Mouse (Mus musculus) cortical plate, adult 2 months (tissue): Measurements from ENCODE around the gene Cnksr3. TPM values are rescaled to one million over a fixed set of nuclear protein-coding genes. Genes with fewer than 3 reads are reported as not detected.
A peak's percentile ranks its signal among the peaks of the same experiment; 100 is the strongest.

Source experiments
- H3K27ac ChIP-seq: fragments of 200-500 bp; 2 replicates; pipeline ENCODE4 v1.5.1; 2012; ENCODE audit warnings: low read length, control low read depth, inconsistent platforms; ENCODE audit not compliant: insufficient read depth
- H3K4me1 ChIP-seq: fragments of 200-500 bp; 2 replicates; pipeline ENCODE4 v1.6.1; 2011; ENCODE audit warnings: low read length; ENCODE audit not compliant: control insufficient read depth, insufficient read depth
- H3K4me3 ChIP-seq: fragments of 200-500 bp; 2 replicates; pipeline ENCODE4 v1.5.1; 2011; ENCODE audit warnings: mild to moderate bottlenecking, low read length, control low read depth; ENCODE audit not compliant: insufficient read depth
- CTCF ChIP-seq: fragments of 200-500 bp; IDR thresholded peaks from 2 replicates; pipeline ENCODE4 v1.5.1; 2011; ENCODE audit warnings: mild to moderate bottlenecking, control low read depth, low read length; ENCODE audit not compliant: insufficient read depth; ENCODE audit errors: extremely low read depth
- POLR2A ChIP-seq: fragments of 200-500 bp; IDR thresholded peaks from 2 replicates; pipeline ENCODE4 v1.6.1; 2011; ENCODE audit warnings: mild to moderate bottlenecking, low read length, control low read depth; ENCODE audit not compliant: insufficient read depth; ENCODE audit errors: extremely low read depth
- polyA plus RNA-seq: library from polyadenylated mRNA; depleted of rRNA; stranded (reverse); fragments of >200 nt; gene quantifications from 2 replicates; pipeline ENCODE4 v1.2.3, GENCODE M21; 2012

The Cnksr3 gene
- polyA plus RNA-seq, 1 experiment, result 7.0 TPM

DNA sequence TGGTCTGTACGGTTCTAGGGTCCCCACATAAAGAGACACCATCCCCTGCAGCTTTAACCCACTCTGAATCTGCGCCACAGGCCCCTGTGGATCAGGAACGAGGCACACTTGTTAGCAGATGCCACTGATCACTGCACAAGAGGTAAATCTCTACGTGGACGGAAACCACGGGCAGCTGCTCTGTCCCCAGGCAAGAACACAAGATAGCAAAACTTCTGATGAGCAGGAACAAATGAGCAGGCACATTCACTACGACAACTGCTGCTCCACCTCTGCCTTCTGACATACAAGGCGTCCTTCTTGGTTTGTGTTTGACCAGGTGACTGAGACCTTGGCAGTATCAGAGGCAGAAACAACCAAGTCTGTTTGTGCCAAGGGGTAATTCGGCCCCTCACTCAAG is 84.2 kb downstream of the Cnksr3 start:
- Histone ChIP-seq H3K4me1 (no peaks in the 10 kb centered on the region), H3K4me3 (no peak overlapping the region), H3K27ac (no peak overlapping the region)
- TF ChIP-seq CTCF (no peak), POLR2A (no peak)

DNA sequence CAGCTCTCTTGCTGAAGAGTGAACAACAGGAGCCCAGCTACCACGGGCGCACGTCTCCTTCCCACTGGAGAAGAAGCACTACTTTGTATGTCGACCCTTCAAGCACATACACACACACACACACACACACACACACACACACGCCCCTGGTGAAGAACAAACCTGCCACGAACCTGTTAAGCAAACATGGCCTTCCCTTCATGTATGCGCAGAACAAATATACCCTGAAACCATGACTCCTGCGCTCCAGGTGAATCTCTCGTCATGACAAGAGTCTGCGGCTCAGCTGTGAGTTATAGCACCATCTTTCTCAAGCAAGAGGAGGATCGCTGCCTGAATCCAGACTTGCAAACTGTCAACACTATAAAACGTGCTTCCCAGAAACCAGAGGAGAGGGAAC is 85.2 kb downstream of the Cnksr3 start:
- Histone ChIP-seq H3K4me3 (no peak overlapping the region), H3K27ac (no peak overlapping the region), H3K4me1 (no peaks in the 10 kb centered on the region)
- TF ChIP-seq CTCF, result no peak
- no peak for TF ChIP-seq POLR2A

DNA sequence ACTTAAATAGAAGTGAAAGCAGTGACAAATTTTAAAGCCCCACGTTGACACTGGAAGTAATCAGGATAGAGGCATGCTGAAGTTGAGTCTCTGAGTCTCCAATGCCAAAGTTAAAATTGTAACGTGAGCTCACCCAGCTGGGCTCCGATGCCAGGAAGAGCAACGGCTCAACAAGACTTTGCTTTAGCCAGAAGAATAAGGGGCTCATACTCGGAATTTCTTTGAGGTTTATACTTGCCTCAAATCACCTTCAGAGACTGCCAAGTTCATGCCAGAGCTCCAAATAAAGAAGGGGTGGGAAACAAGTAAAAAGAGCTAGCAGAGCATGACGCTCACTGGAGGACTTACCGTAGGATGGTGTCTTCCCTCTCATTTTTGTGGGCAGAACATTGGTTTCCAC is 85.8 kb downstream of the Cnksr3 start:
- no peak overlapping the region for H3K27ac ChIP-seq

GRCm38 (mm10) chr10:7124993-7125392 is 87.0 kb downstream of the Cnksr3 start:
- no peak for TF ChIP-seq POLR2A
- peak; percentile 56 for TF ChIP-seq CTCF
- no peaks in the 10 kb centered on the region for H3K4me1 ChIP-seq
- H3K27ac ChIP-seq, result no peak overlapping the region
- H3K4me3 ChIP-seq, result no peak overlapping the region

More for the DNA sequence above, 85.8 kb downstream of the Cnksr3 start:
- no peaks in the 10 kb centered on the region for H3K4me1 ChIP-seq
- H3K4me3 ChIP-seq, result no peak overlapping the region
- no peak for TF ChIP-seq POLR2A
- TF ChIP-seq CTCF, result no peak

GRCm38 (mm10) chr10:7122294-7122693 is 89.7 kb downstream of the Cnksr3 start:
- Histone ChIP-seq H3K4me1 (peaks cover 2% of the 10 kb centered on the region; the same call in 1 of the 2 replicates), H3K27ac (no peak overlapping the region), H3K4me3 (no peak overlapping the region)
- no peak for TF ChIP-seq POLR2A
- TF ChIP-seq CTCF, result no peak

- Histone ChIP-seq H3K4me3 (no peak overlapping the region), H3K4me1 (peaks cover 2% of the 10 kb centered on the region; the same call in 1 of the 2 replicates), H3K27ac (no peak overlapping the region)
- TF ChIP-seq POLR2A, result no peak
- no peak for TF ChIP-seq CTCF
Observed at GRCm38 (mm10) chr10:7120206-7120605, 91.8 kb downstream of the Cnksr3 start.

DNA sequence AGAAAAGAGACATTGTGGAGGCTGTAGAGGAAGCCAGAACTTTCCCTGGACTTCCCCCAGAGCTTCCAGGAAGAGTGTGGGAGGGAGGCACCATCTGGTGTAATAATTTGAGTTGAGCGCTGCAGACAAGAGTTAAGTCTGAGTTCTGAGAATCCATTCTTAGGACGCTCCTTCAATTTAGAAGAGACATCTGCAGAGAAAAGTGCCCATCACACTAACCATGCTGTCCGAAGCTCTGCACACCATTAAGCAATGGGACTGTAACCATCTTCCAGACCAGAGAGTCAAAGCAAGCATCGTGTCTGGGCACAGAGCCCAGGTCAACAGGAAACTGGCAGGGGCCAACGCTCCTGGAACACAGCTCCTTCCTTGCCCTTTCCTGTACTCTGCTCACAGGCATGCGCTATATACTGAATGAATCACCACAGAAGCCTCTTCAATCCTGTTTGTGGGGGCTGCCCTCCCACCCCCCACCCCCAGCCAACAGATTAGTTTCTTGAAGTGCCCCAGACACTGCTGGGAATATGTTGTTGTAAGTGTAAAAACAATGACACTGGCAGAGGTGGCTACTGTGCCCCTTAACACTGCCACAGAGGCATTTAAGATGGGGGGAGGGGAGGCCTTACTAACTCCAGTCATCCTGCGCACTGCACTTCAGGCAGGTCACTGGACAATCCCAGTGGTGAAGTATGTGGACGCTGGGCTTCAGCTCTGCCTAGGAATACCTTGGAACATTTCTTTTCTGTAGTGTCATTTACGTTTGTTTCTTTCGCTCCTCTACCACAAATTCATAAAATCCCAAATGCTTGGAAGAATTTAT is 93.6 kb downstream of the Cnksr3 start:
- TF ChIP-seq CTCF (no peak), POLR2A (no peak)
- H3K4me1 ChIP-seq, result peaks cover 2% of the 10 kb centered on the region; the same call in 1 of the 2 replicates
- no peak overlapping the region for H3K4me3 ChIP-seq
- no peak overlapping the region for H3K27ac ChIP-seq

GRCm38 (mm10) chr10:7117785-7118184 is 94.3 kb downstream of the Cnksr3 start:
- no peak for TF ChIP-seq CTCF
- no peak for TF ChIP-seq POLR2A

DNA sequence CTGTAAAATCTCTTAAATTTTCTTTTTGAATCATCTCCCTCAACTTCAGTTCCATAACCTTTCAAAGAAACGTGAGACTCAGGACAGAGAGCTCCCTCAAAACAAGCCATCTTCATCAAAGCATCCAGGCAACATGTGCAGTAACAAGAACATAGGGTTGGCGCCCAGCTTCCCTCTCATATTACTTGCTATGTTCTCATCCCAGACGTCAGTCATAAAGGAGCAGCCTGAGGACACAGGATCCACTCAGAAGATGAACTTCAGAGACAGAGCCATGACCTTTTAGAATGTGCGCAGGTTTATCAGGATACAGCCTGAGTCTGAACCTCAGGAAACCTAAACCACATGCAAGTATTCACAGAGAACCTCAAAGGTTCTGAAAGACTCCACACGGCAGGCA is 97.2 kb downstream of the Cnksr3 start:
- TF ChIP-seq CTCF, result no peak
- TF ChIP-seq POLR2A, result no peak
- Histone ChIP-seq H3K4me1 (peaks cover 2% of the 10 kb centered on the region; the same call in 1 of the 2 replicates), H3K4me3 (no peak overlapping the region), H3K27ac (no peak overlapping the region)

More at GRCm38 (mm10) chr10:7117785-7118184, 94.3 kb downstream of the Cnksr3 start:
- H3K4me3 ChIP-seq, result no peak overlapping the region
- H3K27ac ChIP-seq, result no peak overlapping the region
- peaks cover 2% of the 10 kb centered on the region; the same call in 1 of the 2 replicates for H3K4me1 ChIP-seq

GRCm38 (mm10) chr10:7113747-7114146 is 98.3 kb downstream of the Cnksr3 start:
- TF ChIP-seq CTCF (no peak), POLR2A (no peak)
- peaks cover 2% of the 10 kb centered on the region; the same call in 1 of the 2 replicates for H3K4me1 ChIP-seq
- H3K4me3 ChIP-seq, result no peak overlapping the region
- no peak overlapping the region for H3K27ac ChIP-seq
